Mouse (Mus musculus): ENCODE measurements around the gene Sp140. TPM values are rescaled to one million over a fixed set of nuclear protein-coding genes. Genes with fewer than 3 reads are reported as not detected.

Gene Sp140
- total RNA-seq (2023), result 43.6 TPM

DNA sequence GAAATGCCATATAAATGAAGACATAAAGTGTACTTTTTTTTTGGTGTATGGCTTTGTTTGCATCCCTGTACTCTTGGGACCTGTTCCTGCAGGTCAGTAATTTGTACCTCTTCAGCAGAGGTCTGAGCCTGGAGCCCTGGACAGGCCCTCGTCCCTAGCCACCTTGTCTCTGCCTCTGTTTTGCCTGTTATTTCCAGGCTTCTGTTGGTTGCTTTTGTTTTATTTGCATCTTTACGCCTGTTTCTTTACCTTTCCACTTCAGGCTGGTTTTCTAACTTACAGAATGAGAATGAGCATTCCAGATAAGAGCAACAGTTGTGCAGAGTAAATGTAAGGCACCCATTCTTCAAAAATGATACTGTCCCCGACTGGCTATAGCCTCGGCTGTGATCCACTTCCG lies at the start of gene Sp140:
Gene Sp140, plus strand, starts transcription at position 301 of the 400 bp plus-strand sequence.

DNA sequence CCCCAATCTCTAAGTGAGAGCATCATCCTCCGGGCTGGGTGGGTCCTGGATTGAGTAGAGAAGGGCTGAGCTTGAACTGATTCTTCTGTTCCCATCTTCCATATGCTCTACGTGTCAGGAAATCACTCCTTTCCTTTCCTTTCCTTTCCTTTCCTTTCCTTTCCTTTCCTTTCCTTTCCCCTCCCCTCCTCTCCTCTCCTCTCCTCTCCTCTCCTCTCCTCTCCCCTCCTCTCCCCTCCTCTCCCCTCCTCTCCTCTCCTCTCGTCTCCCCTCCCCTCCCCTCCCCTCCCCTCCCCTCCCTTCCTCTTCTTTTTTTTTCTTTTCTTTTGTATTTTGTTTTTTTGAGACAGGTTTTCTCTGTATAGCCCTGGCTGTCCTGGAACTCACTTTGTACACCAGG lies 24.8 kb upstream of the Sp140 start, which contains the start of gene G530012D18Rik:
Gene G530012D18Rik, plus strand, starts transcription at position 301 of the 400 bp plus-strand sequence.

DNA sequence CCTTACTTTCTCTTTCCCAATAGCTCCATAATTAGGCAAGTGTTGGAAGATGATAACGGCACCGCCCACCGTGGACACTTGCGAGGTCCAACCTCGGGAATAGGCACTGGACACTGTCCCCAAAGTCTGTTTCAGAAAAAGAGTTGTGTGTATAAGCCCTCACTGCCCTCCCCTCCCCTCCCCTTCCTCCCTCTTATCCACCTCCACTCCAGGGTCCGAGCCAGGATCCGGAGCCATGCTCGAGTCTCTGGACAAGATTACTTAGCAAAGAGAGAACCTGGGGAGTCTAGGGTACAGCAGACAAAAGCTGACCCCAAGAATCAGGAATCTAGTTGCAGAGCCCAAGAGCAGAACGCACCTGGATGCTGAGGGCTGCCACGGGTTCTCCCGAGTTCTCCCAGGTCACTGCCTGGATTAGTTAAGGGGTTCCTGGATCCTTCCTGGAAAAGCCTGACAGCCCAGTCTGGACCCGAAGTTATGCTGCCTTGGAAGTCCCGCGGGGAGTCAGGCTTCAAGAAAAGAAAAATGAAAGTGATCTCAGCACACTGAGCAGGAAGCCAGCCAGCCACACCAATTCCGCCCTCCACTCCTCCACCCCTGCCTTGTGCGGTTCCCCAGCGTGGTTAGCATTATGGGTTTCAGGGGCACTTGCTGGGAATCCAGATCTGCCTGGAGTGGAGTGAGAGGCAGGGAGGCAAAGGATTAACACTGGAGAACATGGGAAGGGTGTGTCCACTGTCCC lies 1.7 kb upstream of the Sp140 start, which contains the start of gene Sp110:
Gene Sp110, minus strand, starts transcription at position 547 of the 742 bp plus-strand sequence.

DNA sequence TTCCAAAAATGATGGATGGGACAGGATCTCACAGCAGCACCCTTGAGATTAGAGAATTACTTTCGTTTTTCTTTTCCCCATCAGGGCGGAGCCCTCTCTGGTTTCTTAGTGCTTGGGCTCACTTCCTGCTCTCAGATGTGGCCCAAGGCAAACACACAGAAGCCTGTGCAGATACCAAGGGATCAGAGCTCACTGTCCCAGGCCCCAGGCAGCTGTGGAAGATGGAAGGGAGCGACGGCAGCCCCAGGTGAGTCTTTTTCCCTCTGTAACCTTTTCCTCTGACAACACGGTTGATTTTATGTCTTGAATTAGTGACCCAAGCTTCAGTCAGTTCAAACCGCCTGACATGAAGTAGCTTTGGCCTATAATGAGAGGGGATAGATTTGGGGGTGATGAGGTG lies 49.7 kb downstream of the Sp140 start, which contains the start of gene Sp100:
Gene Sp100, plus strand, starts transcription at position 108 of the 400 bp plus-strand sequence.

Other genes starting within 250 kb of the Sp140 start
- not detected for gene G530012D18Rik, start 24.7 kb upstream of the Sp140 start, total RNA-seq (2023)
- 140 TPM for gene Sp110, start 1.6 kb upstream of the Sp140 start, total RNA-seq (2023)
- gene Sp100, start 49.6 kb downstream of the Sp140 start, total RNA-seq (2023), result 543 TPM
- gene A630001G21Rik, start 178.3 kb downstream of the Sp140 start, total RNA-seq (2023), result 28.7 TPM
- 132 TPM for gene Cab39, start 193.1 kb downstream of the Sp140 start, total RNA-seq (2023)

Data from CD4-positive naive resting alpha-beta T cell, adult 76 days (primary cell).